Mouse (Mus musculus) fat pad, adult 2 months (tissue): Measurements from ENCODE around the gene Zbtb34.
A peak's percentile ranks its signal among the peaks of the same experiment; 100 is the strongest.

Experiments
- DNase-seq: peaks from one replicate; pipeline ENCODE4 v3.0.0-alpha.2; 2011; ENCODE audit warnings: low read depth, low spot score; ENCODE audit errors: extremely low read depth

The Zbtb34 gene

DNA sequence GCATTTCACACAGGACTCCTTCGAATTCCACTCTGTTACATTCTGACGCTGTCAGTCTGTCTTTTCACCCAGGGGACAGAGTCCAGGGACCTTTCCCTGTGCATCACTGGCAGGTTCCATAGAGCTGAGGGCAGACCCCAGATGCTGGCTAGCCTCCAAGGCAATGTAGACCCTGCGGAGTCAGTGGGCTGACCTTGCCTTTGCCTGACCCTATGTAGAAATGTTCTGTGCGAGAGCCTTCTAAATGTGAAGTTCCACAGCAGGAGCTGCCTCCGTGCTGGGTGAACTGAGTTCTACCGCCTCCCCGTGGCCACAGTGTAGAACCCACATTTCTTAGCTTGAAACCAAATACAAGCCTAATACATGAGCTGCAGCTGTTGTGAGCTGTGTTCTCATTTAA lies 28.9 kb downstream of the Zbtb34 start:
- no peak for DNase-seq

DNA sequence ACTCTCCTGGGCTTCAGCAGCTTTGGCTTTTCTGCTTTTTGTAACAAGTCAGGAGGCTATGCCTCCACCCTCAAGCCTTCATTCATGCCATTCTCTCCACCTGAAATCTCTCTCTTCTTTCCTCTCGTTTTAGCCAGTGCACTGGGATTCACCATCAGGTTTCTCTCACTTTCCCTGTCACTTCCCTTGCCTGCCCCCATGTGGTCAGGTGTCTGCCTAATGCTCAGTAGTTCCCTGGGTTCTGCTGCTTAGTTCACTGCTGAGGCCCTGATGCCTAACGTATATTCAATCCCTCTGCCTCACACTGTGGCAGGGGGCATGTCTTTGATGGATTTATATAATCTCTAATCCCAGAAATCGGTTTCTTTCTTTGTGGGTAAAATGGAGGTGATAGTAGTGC lies 29.9 kb downstream of the Zbtb34 start:
- DNase-seq = no peak

DNA sequence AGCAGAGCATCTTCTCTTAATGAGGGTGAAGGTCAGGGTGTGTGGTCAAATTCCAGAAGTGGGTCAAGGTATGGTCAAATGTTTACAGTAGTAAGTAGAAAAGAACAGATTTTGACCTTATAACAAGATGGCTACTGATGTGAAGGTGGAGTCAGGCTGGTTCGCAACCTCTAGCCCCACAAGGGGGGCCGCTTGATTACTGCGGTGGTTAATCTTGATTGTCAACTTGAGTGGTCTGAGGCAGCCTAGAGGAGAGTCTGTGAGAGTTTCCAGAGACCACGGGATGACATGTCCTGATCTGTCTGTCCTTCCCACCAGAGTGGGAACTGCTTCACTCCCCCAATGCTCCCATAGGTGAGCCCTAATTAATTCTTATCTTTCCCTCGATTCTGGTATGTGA lies 30.6 kb downstream of the Zbtb34 start:
- DNase-seq = no peak

DNA sequence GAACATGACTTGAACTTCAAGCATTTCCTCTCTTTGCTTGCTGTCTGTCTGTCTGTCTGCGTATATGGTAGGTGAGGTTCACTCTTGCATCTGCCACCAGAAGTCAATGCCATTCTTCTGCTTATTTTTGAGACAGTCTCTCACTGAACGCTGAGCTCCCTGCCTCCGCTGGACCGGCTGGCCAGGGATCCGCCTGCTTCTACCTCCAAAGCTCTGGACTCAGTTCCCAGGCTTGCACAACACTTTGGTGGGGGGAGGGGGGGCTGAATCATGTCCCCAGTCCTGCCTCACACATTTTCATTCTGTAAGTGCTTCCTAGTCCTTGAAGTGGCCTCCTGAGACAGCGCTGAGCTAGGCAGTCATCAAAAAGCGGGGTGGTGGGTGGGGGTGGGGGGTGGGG lies 32.0 kb downstream of the Zbtb34 start:
- DNase-seq = no peak

DNA sequence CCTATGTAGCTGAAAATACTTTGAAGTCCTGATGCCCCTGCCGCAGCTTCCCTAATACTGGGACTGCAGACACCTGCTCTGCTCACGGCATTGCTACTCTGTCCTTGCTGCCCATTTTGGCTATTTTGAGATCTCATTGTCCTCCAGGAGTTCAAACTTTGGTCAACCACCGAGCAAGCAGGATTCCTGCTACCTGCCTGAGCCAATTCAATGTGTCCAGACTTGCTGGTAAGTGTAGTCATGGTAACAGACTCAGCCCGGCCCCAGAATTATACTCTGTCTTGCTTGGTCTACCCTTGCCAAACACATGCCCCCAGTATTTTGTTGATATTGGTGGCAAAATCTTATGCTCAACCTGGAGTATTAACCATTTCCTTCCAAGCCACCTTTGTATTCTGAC lies 34.1 kb downstream of the Zbtb34 start:
- no peak for DNase-seq

DNA sequence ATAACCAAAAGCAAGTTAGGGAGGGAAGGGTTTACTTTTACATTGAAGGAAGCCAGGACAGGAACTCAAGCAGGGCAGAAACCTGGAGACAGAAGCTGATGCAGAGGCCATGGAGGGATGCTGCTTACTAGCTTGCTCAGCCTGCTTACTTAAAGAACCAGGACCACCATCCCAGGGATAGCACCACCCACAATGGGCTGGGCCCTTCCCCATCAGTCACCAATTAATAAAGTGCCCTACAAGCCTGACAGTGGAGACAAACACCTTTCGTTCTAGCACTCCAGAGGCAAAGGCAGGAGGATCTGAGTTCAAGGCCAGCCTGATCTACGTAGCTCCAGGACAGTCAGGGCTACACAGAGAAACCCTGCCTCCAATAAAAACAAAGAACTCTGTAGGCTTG lies 36.1 kb downstream of the Zbtb34 start:
- DNase-seq = no peak

DNA sequence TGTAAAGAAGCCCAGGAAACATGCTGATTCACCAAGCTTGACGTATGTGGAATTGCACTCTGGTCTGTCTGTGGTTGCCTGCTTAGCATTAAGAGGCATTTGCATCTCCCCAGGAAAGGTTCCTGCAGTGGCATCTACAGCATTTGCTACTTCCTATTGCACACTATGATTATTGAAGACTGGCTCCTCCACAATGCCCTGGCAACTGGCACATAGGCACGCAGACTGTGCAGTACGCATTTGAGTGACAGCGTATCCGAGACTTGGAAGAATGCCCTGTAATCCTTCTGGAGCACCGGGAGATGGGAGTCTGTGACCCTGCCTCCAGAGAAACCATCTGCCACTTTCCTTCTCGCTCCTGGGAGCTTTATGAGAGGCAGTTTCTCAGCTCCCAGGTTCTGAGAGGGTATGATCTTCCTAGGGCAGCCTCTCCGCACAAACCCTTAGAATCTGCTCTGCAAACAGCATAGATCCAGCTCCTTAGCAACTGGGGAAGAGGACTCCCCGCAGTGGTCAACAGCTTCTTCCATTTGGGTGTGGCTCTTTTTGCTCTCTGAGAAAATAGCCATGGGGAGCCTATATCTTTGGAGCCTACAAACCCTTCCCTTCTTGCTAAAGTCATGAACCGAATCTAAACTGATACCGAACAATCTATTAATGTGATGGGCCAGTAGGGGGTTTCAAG lies 37.0 kb downstream of the Zbtb34 start:
- no peak for DNase-seq

DNA sequence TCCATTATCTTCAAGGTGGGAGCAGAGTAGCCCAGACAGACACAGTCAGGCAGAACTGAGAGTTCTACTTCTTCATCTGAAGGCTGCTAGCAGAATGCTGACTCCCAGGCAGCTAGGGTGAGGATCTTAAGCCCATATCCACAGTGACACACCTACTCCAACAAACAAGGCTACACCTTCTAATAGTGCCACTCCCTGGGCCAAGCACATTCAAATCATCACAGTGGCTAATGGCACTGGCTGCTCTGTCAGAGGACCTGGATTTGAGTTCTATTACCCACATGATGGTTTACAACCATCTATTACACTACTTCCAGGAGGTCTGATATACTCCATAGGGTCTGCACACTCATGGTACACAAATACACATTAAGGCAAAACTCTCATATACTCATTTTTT lies 38.1 kb downstream of the Zbtb34 start:
- no peak for DNase-seq

DNA sequence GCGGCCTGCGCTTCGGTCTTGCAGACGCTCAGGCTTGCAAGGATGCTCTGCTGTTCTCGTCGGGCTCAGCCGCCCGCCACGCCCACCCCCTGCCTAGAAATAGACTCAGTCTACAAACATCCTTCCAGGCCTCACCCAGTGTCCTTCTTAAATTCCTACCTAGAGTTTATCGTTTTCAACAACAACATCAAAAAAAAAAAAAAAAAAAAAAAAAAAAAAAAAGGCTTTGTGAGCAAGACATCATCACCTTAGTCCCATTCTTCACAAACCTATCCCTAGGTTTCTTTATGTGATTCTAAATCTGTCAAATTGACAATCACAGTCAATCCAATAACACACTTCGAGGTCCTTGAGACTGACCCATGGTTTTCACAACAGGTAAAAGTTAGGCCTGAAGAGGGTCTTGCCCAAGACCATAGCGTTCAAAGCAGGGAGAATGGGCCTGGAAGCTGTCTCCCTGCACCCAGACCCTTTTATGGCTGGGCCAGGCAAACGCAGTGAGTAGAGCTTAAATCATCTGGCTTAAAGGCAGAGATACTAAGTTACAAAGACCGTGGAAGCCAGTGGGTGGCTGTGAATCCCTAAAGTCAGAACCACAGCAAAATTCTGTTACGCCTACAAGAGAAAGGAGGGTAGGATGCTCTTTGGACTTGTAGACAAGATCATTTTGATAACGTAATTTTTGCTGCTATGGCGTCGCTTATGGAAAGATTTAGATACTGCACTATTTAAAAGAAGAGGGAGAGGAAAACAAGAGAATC lies 59.3 kb downstream of the Zbtb34 start:
- DNase-seq = no peak

DNA sequence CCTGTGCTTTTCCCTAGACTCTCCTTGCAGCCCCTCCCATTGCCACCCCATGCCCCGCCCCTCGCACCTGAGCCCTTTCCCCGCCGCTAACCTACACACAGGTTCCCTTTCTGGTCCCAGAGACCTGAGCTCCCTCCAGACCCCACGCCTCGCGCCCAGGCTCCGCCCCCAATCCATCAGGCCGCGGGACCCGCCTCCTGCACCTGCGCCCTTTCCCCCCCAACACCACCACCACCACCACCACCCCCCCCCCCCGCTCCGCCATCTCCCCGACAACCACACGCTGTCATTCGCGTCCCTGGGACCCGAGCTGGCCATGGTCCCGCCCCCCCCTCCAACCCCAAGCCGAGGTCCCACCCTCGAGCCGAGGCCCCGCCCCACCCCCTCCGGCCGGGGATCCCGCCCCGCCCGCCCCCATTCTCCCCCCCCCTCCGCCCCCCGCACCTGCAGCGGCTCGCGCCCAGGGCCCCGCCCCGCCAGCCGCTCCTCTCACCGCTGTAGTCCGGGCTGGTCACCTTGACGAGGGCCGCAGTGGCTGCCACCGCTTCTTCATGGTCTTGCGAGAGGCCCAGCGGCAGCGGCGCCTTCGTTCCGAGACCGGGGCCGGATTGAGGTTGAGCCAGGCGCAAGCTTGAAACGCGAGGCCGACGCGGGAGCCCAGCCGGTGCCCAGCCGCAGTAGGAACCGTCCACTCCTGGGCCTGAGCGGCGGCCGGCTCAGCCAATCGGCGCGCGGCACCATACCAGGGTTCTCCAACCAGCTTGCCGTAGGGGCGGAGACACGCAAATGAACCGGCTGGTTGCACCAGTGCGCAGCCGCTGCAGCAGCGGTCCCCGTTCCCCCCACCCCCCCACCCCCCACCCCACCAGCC lies 60.1 kb downstream of the Zbtb34 start, which contains the start of gene Ralgps1:
TSS of gene Ralgps1 (minus strand) at position 710 of the 871 bp plus-strand sequence.
- DNase-seq = peak; percentile 36

DNA sequence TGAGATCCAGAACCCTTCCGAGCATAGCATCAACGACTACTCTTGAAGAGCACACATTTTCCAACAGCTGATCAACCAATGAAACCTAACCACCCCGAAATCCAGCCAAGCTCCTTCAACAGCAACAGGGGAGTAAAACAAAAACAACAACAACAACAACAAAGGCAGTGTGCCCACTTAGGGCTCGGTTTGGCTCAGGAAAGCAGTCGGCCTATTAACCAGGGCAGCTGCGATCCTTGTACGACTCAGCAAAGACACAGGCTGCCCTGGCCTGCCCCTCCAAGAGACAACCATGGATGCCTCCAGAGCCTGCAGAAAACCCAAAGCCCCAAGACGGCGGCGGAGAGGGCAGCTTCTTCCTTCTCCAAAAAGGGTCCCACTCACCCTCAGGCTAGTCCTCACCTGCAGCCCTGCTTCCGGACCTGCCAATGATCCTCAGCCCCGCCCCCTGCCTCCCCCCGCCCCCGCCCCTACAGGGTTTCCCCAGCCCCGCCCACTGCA lies 60.8 kb downstream of the Zbtb34 start:
- DNase-seq = no peak

DNA sequence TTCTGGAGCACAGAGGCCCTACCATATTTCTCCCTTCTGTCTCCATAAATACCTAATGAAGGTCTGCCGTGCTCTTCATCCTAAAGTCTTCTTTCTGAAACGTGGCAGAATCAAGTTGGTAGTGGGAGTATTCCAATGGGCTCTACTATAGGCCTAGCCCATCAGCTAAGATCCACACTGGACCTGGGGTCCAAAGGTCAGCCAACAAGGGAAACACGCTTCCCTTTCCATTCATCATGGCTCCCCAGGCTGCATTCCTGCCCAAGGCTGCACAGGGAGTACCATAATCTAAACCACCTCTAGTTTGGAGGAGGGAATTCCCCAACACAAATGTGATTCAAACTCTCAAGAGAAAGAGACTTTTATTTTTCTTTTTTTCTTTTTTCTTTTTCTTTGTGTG lies 61.7 kb downstream of the Zbtb34 start:
- no peak for DNase-seq

DNA sequence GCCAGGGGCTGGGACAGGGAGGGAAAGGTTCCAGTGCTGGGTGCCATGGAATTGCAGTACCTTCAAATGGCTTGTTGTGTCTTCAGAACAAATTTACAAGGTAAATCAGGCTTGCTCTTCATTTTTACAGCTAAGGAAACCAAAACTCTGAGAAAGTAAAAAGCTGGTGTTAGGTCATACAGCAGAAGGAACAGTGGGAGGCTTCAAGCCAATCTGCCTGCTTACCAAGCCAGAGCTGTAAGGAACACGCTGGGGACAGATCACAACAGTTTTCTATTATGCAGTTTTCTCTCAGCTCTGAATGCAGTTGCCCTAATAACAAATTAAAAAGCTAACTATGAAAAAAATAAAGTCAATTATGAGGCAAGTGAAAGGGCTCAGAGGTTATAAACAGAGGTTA lies 62.6 kb downstream of the Zbtb34 start:
- no peak for DNase-seq

DNA sequence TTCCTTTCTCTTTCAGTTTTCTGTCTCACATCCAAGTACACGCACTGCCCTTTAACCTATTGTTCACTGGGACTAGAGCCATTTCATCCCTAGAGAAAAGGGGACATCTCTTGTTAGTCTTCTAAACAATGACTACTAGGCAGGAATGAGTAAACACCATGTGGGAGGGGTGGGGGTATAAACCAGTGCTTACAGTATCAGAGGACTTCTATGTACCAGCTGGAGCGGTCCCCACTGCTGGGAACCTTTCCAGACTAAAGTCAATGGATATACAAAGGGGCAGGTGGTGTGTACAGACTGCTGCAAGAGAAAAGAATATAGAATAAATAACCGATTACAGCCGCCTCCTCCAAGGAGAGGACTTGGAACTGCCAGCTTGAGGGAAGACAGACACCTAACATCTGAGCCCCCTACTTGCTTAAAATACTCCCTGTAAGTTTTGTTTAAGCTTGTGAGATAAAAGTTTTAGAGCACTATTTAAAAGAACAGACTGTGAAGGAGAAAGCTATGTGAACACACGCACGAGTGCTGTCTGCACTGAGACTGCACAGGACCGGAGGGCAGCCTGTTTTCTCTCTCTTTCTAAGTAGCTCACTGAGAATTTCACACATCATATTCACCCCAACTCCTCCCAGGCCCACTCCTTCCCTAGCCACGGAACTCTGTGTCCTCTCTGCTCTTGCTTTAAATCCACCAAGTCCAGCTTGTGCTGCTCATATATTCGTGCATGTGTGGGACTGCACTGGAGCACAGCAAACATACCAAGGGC lies 65.2 kb downstream of the Zbtb34 start:
- DNase-seq = no peak

DNA sequence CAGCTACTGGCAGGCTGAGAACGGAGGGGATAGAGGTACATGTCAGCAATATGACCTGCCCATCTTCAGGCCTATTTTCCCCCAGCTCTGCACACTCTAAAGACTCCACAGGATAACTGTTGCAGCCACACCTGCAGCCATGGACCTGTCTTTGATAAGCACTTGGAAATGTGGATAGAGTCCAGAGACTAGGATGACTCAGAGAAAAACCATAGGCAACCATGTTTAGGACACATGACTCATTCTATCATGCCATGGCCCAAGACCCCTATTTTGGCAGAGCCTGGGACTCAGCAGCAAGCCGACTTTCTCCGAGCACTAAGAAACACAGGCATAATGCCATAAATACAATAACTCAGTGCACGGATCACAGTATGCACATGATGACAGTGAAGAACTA lies 66.5 kb downstream of the Zbtb34 start:
- no peak for DNase-seq

DNA sequence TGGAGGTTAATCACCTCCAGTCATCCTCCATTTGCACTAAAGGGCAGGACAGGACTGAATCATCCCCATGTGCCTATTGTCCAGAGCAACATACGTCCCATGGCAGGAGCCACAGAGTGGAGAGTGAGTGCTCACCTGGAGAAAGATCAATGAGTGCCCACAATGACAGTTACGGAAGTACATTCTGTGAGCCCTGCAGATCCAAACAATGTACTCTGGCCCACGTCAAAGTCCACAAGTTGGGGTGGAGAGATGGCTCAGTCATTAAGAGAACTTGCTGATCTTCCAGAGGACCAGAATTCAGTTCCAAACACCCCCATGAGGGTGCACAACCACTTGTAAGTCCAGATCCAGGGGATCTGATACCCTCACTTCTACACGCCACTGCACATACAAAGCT lies 67.2 kb downstream of the Zbtb34 start:
- DNase-seq = no peak

DNA sequence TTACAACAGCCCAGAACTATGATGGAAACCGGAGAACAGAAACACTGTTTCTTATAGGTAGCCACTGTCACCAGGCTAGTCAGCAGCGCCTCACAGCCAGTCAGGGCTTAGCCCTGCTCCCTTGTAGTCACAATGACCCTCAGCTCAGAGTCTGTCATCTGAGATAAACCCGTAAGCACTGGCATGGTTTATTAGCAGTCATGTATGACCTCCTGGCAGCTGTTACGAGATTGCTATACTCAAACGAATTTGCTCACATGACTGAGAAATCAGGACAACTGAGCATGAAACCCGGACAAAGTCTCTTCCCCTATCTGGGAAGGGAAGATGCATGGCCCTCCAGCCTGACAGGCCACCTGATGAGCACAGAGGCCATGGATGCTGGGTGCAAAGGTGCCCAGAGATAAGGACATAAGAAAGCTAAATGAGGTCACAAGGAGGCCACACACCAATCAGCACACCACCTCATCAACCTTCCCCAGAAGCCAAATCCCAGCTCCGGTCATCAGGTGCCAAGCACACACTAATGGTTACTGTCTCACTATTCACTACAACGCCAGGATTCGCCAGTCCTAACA lies 69.9 kb downstream of the Zbtb34 start:
- no peak for DNase-seq

DNA sequence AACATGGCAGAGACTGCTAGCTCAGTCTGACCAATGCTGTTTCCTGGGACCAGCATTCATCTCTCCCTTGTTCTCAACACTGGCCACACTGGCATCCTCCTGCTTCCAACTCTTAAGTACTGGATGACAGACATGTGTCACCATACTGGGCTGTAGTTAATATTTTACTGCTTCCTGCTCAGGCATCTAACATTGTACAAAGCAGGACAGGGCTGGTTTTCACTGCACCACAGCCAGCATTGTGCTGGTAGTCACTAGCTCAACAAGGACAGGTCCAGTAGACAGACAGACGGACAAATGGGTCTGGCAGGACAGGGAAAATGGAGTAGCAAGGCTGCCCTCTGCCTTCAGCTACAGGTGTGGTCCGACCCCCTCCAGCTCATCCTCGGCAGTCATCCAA lies 70.6 kb downstream of the Zbtb34 start:
- no peak for DNase-seq

DNA sequence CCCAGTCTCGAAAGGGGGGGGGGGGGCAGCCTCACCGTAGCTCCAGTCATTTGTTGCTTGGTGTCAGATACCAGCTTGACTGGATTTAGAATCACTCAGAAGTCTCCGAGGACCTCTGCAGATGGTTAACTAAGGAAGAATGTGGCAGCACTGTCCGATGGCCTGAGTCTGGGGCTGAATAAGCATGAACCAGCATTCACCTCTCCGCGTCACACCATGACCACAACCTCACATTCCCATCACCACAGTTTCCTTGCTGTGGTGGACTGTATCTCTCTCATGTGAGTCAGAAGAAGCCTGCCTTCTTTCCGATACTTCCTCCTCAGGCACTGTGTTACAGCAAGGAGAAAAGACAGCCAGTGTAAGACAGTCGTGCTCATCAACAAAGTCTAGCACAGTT lies 71.9 kb downstream of the Zbtb34 start:
- DNase-seq = no peak

DNA sequence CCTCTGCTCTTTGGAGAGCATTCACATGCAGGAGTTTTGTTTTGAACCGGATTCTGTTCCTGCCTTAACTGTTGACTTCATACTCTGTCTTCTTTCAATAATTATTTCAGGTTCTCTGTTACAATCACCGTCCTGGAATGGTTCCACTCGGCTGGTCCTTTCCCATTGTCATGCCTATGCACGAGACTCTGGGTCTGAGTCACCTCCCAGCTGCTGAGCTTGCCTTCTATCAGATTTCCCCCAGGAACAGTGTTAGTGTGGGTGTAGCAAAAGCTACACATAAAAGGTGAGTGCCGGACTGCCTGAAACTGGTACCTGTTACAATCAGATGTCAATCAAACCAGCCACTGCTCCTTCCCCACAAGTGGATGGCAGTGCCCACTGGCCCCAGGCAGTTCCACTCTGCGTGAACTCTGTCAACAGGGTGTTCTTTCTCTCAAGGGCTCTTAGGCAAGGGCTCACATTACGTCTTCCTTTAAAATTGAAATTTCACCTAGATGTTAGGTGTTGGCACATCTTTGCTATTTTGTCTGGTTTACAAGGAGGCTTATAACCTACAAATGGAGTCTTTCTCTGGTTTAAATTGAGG lies 73.8 kb downstream of the Zbtb34 start:
- DNase-seq = no peak
